Mouse (Mus musculus) urinary bladder, postnatal 4 days (tissue): Measurements from ENCODE around the gene Cited2.
A peak's percentile ranks its signal among the peaks of the same experiment; 100 is the strongest.

Experiments
- DNase-seq, 2 experiments: peaks; one replicate each; pipeline ENCODE4 v3.0.0; 2021 to 2022; ENCODE audit warnings: low spot score in 2 of 2

The Cited2 gene

DNA sequence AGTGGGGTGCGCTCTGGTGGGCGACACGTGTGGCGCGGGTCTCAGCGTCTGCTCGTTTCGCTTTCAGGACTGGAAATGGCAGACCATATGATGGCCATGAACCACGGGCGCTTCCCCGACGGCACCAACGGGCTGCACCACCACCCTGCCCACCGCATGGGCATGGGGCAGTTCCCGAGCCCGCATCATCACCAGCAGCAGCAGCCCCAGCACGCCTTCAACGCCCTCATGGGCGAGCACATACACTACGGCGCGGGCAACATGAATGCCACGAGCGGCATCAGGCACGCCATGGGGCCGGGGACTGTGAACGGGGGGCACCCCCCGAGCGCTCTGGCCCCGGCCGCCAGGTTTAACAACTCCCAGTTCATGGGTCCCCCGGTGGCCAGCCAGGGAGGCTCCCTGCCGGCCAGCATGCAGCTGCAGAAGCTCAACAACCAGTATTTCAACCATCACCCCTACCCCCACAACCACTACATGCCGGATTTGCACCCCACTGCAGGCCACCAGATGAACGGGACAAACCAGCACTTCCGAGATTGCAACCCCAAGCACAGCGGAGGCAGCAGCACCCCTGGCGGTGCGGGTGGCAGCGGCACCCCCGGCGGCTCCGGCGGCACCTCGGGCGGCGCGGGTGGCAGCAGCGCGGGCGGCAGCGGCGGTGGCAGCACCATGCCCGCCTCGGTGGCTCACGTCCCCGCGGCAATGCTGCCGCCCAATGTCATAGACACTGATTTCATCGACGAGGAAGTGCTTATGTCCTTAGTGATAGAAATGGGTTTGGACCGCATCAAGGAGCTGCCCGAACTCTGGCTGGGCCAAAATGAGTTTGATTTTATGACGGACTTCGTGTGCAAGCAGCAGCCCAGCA lies 1.1 kb downstream of the Cited2 start:
- peak; percentile 66 to 71 for DNase-seq

DNA sequence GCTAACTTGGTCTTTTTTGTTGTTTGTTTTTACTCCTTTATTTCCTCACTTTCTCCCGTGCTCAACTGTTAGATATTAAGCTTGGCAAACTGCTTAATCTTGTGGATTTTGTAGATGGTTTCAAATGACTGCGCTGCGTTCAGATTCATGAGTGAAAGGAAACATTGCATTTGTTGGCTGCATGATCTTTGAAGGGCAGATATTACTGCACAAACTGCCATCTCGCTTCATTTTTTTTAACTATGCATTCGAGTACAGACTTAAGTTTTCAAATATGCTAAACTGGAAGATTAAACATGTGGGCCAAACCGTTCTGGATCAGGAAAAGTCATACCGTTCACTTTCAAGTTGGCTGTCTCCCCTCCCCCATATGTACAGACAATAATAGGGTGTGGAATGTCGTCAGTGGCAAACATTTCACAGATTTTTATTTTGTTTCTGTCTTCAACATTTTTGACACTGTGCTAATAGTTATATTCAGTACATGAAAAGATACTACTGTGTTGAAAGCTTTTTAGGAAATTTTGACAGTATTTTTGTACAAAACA lies 2.1 kb downstream of the Cited2 start:
- DNase-seq: no peak

DNA sequence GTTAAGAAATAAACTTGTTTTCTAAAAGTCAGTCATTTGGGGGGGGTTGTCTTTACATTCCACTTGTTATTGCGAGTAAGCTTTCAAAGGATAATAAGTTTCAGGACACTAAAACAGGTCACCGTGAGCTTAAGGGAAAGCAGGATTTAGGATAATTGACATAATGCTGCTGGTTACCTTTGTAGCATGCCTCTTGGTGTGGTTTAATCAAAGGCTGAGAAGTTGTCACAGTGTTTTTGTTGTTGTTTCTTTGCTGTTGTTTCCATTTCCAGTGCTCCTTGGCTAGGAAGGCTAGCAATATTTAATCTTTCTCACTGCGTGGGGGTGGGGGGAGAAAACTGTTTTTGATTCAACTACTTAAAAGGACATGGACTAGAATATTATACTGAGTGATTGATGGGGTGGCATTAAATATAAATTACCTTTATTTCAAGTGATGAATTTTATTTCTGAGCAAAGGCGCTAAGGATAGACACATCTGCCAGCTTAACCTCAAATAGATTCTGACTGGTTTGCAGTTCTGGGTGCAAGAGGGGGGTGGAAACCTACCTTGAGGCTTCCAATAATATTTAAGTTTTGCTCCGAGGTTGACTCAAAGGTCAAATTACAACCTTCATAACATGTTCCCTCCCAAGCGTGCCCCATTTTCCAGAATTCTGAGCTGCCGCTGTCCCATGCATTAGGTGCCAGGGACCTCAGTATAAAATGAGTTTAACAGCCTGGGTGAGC lies 2.8 kb downstream of the Cited2 start:
- no peak for DNase-seq

DNA sequence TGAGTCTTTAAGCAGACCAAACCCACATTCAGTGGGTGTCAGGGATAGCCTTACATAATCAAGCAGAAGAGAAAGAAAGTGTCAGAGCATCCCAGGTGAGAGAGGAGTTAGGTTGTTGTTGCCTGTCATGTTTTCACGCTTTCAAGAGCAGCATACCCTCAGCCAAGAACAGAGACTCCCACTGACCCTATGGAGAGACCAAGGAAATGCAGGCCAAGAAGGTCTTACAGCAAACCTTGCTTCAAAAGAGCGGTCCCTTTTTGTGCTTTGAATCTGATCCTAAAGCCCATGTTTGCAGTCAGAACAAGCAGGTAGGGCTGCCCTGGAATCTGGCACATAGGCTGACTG lies 3.3 kb downstream of the Cited2 start:
- no peak for DNase-seq

DNA sequence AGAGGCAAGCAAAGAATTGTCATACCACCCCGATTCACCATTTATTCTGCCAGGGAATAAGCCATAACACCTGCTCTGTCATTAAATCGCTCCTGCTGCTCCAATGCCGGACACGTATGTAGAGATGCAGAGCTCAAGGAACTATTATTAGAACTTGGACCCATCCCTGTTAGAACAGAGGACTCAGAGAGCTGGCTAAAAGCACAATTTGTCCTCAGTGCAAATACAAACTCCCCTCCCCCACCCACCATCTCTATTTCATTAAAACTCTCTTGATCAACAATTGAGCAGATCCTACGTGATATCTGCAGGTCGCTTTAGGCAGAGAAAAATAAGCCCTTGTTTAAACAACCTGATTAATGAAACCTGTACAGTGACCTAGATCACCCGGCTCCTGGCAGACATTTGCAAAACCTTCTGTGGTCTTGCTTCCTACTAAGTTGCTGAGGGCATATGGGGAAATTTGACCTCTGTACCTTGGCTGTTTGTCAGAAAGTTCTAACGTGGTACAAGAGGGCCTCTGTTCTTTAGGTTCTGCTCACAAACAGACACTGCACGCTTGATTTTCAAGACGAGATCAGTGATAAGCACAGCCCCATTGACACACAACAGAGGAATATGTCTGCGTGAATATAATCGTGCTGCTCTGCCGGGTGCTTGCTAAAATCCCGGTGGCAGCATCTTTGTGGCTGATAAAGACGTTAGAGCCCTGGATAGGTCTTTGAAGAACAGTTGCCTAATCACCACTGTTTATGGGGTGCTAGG lies 4.3 kb downstream of the Cited2 start:
- DNase-seq: peak in 1 of 2 experiments; percentile 38

DNA sequence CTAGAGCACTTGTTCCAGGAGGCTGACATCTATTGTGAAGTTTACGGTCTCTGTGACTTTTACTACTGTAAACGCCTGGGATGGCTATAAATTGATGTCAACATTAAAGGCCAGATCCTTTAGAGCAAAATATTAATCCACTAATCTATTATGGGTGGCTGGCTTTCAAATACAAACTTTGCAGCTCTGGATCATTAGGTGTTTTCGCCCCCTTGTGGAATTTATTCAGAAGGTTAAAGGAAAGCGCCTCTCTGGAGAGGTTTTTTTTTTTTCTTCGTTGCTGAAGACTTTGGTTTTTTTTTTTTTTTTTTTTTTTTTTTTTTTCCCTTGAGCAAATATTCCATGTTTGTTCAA lies 4.9 kb downstream of the Cited2 start:
- no peak for DNase-seq

DNA sequence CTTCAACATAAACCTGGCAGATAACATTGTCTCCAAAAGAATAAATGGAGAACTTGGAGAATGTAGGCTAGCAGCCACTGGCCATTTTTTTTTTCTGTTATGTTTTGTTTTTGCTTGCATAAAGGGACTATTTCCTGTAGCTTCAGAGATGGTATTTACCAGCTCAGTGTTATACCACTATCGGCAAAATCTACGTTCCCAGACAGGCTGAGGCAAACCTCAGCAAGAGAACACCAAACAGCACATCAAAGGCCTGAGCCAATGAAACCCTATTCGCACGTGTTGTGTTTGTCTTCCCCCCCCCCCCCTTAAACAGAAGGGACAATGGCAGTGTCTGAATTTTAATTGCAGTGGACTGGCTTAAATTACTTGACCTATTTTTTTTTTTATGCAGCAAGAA lies 5.7 kb downstream of the Cited2 start:
- DNase-seq: no peak

DNA sequence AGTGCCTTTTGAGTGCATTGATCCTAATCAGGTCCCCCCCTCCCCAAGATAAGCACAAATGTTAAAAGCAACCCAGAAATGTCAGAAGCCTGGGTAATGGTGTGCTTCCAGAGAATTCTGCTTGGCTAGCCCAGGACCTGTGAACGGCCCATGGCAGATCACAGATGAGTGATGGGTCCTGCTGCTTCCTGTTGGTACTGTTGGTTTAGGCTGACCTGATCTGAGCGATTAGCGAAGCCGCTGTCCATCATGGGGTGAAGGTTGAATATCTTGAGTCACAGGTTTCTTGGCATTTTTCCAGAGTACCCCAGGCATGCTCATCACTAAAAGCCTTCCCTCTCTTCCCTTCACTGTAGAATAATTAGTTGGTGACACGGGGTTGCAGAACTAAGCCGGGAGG lies 6.5 kb downstream of the Cited2 start:
- DNase-seq: no peak

DNA sequence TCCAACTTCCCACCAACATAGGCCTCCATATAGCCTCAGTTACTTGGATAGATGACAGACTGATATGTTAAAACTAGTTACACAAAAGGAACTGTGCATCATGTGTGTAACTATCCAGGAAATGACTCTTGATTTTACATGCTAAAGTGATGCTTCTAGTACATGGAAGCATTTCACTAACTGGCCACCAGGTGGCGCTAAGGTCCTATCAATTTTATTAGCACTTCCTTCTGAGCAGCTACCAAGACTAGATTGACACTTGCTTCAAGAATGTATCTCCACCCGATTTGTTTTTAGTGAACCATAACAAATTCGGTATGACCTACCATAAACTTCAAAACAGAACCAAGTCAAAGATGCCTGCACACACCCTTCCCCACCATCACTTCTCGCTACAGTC lies 10.0 kb downstream of the Cited2 start:
- DNase-seq: peak; percentile 51 to 73

DNA sequence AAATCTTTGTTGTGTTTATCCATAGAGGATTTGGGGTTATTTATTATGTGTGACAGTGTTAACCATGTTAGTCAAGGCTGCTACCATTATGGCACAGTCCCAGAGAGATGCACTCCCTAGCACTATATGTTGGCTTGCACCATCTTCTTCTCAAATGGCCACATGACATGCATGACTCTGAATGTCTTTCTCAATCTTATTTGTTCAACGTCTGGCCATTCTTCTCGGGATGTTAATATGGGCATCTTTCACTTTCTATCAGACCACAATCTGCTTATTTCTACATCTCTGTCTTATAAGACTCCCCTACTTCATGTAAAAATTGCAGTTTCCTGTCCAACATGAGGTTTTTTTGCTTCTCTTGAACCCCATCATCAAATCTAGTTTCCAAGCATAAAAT lies 19.6 kb downstream of the Cited2 start:
- no peak for DNase-seq

DNA sequence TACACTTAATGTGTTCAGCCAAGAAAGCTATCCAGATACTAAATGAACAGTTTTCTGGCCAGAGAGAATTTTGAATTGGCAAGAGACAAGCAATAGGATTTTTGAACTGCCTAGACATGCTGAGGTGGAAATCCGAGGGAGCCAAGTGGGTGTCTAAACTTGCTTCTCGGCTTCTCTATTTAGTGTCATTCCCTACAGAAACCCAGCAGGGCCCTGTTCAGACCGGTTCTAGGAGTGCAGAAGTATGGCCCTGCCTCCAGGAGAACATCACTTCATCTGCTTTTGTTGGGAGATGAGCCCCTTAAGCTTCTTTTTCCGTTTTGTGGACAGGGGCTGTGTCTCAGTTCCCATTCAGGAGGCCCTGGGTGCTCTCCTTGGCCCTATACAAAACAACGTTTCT lies 29.5 kb downstream of the Cited2 start:
- DNase-seq: no peak

DNA sequence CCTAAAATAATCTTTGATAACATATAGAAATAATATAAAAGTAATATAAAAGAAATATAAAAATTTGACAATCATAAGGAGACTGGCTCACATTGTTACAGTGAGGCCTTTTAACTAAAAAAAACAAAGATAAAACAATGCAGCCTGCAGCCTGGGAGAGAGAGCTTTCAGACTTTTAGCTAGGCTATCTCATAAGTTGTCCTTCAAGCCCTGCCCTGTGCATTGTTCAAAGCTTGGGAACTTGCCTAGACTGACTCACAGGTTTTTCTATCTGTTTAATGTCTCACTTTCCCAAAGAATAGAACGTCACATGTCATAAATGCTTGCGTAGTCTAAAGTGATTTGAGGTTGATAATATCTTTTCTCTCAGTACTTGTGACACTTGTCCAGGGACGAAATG lies 36.8 kb downstream of the Cited2 start:
- DNase-seq: no peak

DNA sequence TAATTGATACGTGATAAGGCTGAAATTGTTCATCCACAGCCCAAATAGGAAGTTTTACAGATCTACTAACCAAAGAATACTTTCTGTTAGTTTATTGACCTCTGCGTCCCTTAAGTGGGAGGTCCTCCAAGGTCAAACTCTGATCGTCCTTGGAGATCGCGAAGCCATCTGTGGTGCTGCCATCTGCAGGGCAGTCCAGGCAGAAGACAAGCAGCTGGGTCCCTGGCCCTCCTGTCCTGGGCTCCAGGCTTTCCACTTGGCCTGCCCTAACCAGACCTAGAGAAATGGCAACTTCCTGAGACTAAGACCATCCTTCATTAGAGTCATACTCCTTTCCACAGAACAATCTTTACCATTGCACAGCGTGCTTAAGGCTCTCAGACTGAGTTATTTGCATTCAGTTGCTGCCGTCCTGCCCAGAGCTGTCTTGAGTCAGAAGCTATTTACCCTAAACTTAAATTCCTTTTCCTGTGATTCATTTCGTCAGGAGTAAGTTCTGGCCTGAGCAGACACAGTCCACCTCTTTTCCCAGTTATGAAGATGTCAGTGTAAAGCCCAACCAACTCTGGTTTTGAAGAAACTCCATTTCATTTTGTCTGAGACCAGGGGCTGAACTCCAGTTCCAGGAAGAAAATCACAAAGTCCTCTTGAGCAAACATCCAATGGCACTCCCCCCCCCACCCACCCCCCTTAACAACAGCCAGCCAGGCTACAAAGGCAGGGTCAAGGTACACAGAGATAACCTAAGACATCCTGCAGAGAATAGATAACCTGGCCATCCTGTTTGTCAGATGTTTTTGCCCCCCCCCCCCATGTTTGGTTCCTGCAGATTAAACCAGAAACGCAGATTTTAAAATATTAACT lies 38.0 kb downstream of the Cited2 start:
- no peak for DNase-seq

DNA sequence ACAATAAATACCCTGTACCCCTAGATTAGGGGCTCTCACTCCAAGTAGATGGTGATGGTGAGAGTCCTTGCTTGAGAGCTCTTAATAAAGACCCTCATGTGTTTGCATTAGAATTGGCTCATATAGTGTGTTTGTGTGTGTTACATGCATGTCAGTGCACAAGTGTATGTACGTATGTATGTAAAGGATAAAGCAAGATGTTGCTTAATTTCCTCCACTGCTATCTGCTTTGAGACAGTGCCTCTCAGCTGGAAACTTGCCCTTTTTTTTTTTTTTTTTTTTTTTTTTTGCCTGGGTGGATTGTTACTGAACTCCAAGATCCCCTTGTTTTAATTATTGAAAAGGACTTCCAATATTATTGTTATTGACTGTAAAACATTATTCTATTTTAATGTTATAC lies 38.6 kb downstream of the Cited2 start:
- no peak for DNase-seq

DNA sequence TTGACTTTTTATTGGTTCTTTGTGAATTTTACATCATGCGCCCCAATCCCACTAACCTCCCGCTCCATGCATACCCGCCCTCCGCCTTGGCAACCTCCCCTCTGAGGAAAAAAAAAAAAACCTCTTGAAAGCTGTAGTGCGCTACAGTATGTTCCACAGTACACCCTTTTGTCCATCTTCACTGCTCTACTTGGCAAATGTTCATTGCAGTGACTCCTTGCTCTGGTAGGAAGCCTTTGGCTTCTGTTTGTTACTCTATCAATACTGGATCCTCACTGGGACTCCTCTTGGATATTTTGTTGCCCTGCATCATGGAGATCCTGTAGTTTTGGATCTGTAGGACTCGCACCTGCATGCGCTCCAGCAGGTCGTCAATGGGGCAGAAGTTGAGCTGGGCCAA lies 39.9 kb downstream of the Cited2 start:
- DNase-seq: no peak

DNA sequence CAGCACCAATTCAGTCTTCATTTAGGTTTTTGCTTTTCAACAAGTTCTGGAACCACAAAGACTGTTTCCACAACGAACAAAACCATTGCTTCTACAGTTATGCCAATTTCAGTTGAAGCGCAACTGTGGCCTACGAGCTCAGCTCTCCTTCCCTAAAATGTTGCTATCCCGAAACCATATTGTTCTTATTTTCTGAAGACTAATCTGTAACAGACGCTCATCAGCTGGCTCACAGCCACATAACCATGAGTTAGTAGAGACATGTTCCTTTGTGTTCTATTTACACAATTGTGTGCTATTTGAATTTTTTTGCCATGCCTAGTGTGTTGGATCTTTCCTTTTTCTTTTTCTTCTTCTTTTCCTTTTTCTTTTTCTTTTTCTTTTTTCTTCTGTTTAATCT lies 46.8 kb downstream of the Cited2 start:
- DNase-seq: no peak

DNA sequence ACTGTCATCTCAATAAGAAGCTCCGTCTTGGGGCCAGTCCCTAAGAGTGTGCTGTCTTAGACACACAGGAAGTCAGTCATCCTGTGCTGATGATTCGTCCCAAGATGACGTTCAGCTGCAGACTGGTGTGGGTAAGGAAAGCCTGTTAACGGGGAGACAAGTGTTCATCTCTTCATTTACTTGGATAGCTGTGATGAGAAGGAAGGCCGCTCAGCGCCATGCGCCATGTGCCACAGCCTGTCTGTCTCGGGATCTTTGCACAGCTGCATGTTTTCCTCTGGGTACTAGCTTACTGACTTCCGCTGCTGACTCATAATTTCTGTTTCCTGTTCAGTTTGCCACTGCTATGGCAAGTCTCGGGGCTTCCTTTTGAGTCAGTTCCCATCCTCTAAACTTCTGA lies 49.3 kb downstream of the Cited2 start:
- no peak for DNase-seq

DNA sequence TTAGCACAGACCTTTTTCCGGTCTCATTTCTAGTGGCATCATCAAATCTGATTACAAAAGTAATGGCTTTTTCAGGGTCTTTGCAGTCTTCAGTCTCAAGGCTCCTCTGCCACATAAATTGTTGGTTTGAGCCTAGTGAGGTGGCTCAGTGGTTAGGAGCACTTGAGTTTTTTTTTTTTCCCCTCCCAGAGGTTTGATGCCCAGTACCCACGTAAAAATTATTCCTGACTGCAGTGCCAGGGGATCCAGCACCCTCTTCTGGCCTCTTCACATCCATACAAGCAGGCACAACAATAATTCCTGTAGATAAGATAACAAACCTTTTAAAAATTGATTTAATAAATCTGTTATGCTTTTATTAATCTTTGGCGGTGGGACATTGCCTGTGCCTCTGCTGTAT lies 51.3 kb downstream of the Cited2 start:
- no peak for DNase-seq

DNA sequence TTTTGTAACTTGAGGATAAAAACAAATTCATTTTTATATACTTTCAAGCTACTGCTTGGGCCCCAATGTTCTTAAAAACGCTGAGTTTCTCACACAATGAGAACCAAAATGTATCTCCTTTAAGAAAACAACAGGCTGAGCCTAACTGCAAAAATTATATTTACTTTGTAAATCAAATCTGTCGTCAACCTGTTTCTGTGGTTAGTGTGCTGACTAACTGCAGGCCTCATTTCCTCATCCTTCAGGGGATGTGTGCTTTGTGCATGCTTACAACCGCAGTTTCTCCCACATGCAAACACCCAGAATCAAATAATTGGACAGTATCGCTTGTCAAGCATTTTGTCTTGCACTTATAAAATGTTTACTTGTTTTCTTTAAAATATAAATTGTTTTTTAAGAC lies 52.1 kb downstream of the Cited2 start:
- no peak for DNase-seq
